Mouse (Mus musculus) midbrain, embryonic 11.5 days (tissue): ENCODE measurements around the gene Coro1b. TPM values are rescaled to one million over a fixed set of nuclear protein-coding genes. Genes with fewer than 3 reads are reported as not detected.
A peak's percentile ranks its signal among the peaks of the same experiment; 100 is the strongest.

Source experiments
- ATAC-seq: fragments of 200-750 bp; cut with Nextera tagmentation; 2 replicates; pipeline ENCODE4 v1.8.0; 2017; ENCODE audit warnings: moderate TSS enrichment, moderate library complexity; ENCODE audit not compliant: low FRiP score
- DNase-seq: peaks from one replicate; pipeline ENCODE4 v3.0.0; 2015; ENCODE audit warnings: low spot score; ENCODE audit errors: missing footprints
- H3K27ac ChIP-seq: fragments of 300-500 bp; sonication (generic); 2 replicates; pipeline ENCODE4 v1.5.1; 2014; ENCODE audit warnings: low read depth, low read length
- H3K27me3 ChIP-seq: fragments of 300-500 bp; sonication (generic); 2 replicates; pipeline ENCODE4 v1.6.1; 2014; ENCODE audit warnings: mild to moderate bottlenecking, low read length, moderate library complexity, mixed read lengths; ENCODE audit not compliant: control insufficient read depth, insufficient read depth
- H3K36me3 ChIP-seq: fragments of 300-500 bp; sonication (generic); 2 replicates; pipeline ENCODE4 v1.6.1; 2014; ENCODE audit warnings: mild to moderate bottlenecking, low read length, moderate library complexity, mixed read lengths; ENCODE audit not compliant: control insufficient read depth, insufficient read depth
- H3K4me1 ChIP-seq: fragments of 300-500 bp; sonication (generic); 2 replicates; pipeline ENCODE4 v1.6.1; 2014; ENCODE audit warnings: low read length; ENCODE audit not compliant: control insufficient read depth, insufficient read depth
- H3K4me2 ChIP-seq: fragments of 300-500 bp; sonication (generic); 2 replicates; pipeline ENCODE4 v1.6.1; 2014; ENCODE audit warnings: mild to moderate bottlenecking, moderate library complexity
- H3K4me3 ChIP-seq: fragments of 300-500 bp; sonication (generic); 2 replicates; pipeline ENCODE4 v1.5.1; 2014; ENCODE audit warnings: low read depth, low read length
- H3K9ac ChIP-seq: fragments of 300-500 bp; sonication (generic); 2 replicates; pipeline ENCODE4 v1.6.1; 2014; ENCODE audit warnings: low read length
- H3K9me3 ChIP-seq: fragments of 300-500 bp; sonication (generic); 2 replicates; pipeline ENCODE4 v1.6.1; 2016; ENCODE audit warnings: low read length; ENCODE audit not compliant: control insufficient read depth
- WGBS: fragments of 180-500 bp; shearing (Covaris S2); extraction: QIAGEN DNeasy Blood & Tissue Kit; methylation state at CpG from one replicate; pipeline ENCODE4 v1.1.7; 2014; 5-methylcytosine and 5-hydroxymethylcytosine counted together
- polyA plus RNA-seq: library from polyadenylated mRNA; unstranded; fragments of >200 nt; fragmentation: Nextera tagmentation; extraction: Ambion mirVana; gene quantifications from 2 replicates; pipeline ENCODE4 v1.2.1, GENCODE M21; 2014

Gene Coro1b
- polyA plus RNA-seq, 1 experiment from 2014 or later = 127 TPM

GRCm38 (mm10) chr19:4156771-4157170 is 8.4 kb downstream of the Coro1b start:
- H3K9ac ChIP-seq = no peak overlapping the region
- H3K36me3 ChIP-seq = peaks cover 27% of the 10 kb centered on the region; the same call in 1 of the 2 replicates
- H3K4me2 ChIP-seq = no peak overlapping the region
- no peak overlapping the region for H3K4me3 ChIP-seq
- no peak for DNase-seq
- WGBS = 93% methylated on average over 12 of the region's 12 CpGs
- H3K27ac ChIP-seq = no peak overlapping the region
- ATAC-seq = no peak
- H3K27me3 ChIP-seq = no peaks in the 10 kb centered on the region
- no peaks in the 10 kb centered on the region for H3K9me3 ChIP-seq
- H3K4me1 ChIP-seq = no peaks in the 10 kb centered on the region

- no peaks in the 10 kb centered on the region for H3K27me3 ChIP-seq
- no peak overlapping the region for H3K9ac ChIP-seq
- H3K27ac ChIP-seq = no peak overlapping the region
- H3K4me2 ChIP-seq = no peak overlapping the region
- WGBS = 94% methylated on average over 8 of the region's 8 CpGs
- no peak for DNase-seq
- H3K9me3 ChIP-seq = no peaks in the 10 kb centered on the region
- H3K4me3 ChIP-seq = no peak overlapping the region
- H3K4me1 ChIP-seq = peaks cover 12% of the 10 kb centered on the region
- peaks cover 27% of the 10 kb centered on the region; the same call in 1 of the 2 replicates for H3K36me3 ChIP-seq
- ATAC-seq = no peak
These were observed 10.6 kb downstream of the Coro1b start for GRCm38 (mm10) chr19:4159049-4159448.

- no peaks in the 10 kb centered on the region for H3K27me3 ChIP-seq
- WGBS = 7% methylated on average over 42 of the region's 42 CpGs
- H3K9me3 ChIP-seq = no peaks in the 10 kb centered on the region
- peak within 1 kb of the TSS; percentile 57 for H3K4me2 ChIP-seq
- peak; percentile 99 for DNase-seq
- peak within 1 kb of the TSS; percentile 51 for H3K4me3 ChIP-seq
- H3K9ac ChIP-seq = peak within 1 kb of the TSS; percentile 72
- H3K36me3 ChIP-seq = peaks cover 14% of the 10 kb centered on the region; the same call in 1 of the 2 replicates
- peaks cover 12% of the 10 kb centered on the region for H3K4me1 ChIP-seq
- H3K27ac ChIP-seq = peak within 1 kb of the TSS; percentile 52
- peak; percentile 91 for ATAC-seq
These were observed 14.5 kb downstream of the Coro1b start, which contains the start of gene Rps6kb2 for GRCm38 (mm10) chr19:4162646-4163542. TSS of gene Rps6kb2 (minus strand) at chr19:4163354.

- ATAC-seq (peak; percentile 43; the same call in 1 of the 2 replicates), DNase-seq (no peak)
- peaks cover 12% of the 10 kb centered on the region for H3K4me1 ChIP-seq
- H3K9me3 ChIP-seq = no peaks in the 10 kb centered on the region
- peak overlapping the region; percentile 52 for H3K27ac ChIP-seq
- 34% methylated on average over 4 of the region's 4 CpGs for WGBS
- H3K4me3 ChIP-seq = peak overlapping the region; percentile 51
- H3K9ac ChIP-seq = peak overlapping the region; percentile 72
- H3K4me2 ChIP-seq = peak overlapping the region; percentile 57
- no peaks in the 10 kb centered on the region for H3K27me3 ChIP-seq
- H3K36me3 ChIP-seq = peaks cover 10% of the 10 kb centered on the region; the same call in 1 of the 2 replicates
These were observed 15.1 kb downstream of the Coro1b start for GRCm38 (mm10) chr19:4163543-4163887.

- ATAC-seq (no peak), DNase-seq (no peak)
- peaks cover 12% of the 10 kb centered on the region for H3K4me1 ChIP-seq
- peaks cover 9% of the 10 kb centered on the region; the same call in 1 of the 2 replicates for H3K36me3 ChIP-seq
- H3K27me3 ChIP-seq = no peaks in the 10 kb centered on the region
- H3K4me3 ChIP-seq = no peak overlapping the region
- H3K27ac ChIP-seq = no peak overlapping the region
- H3K9me3 ChIP-seq = no peaks in the 10 kb centered on the region
- 79% methylated on average over 3 of the region's 3 CpGs for WGBS
- H3K4me2 ChIP-seq = no peak overlapping the region
- no peak overlapping the region for H3K9ac ChIP-seq
These were observed 15.7 kb downstream of the Coro1b start for GRCm38 (mm10) chr19:4164100-4164499.

GRCm38 (mm10) chr19:4164721-4165120 is 16.3 kb downstream of the Coro1b start:
- no peak overlapping the region for H3K4me2 ChIP-seq
- no peaks in the 10 kb centered on the region for H3K9me3 ChIP-seq
- H3K4me3 ChIP-seq = no peak overlapping the region
- no peaks in the 10 kb centered on the region for H3K27me3 ChIP-seq
- peaks cover 12% of the 10 kb centered on the region for H3K4me1 ChIP-seq
- no peak overlapping the region for H3K27ac ChIP-seq
- DNase-seq (no peak), ATAC-seq (no peak)
- 83% methylated on average over 2 of the region's 2 CpGs for WGBS
- no peak overlapping the region for H3K9ac ChIP-seq
- peaks cover 4% of the 10 kb centered on the region; the same call in 1 of the 2 replicates for H3K36me3 ChIP-seq

- no peak for ATAC-seq
These were observed 18.5 kb downstream of the Coro1b start for GRCm38 (mm10) chr19:4166678-4167476.

GRCm38 (mm10) chr19:4169378-4169784 is 21.0 kb downstream of the Coro1b start:
- Histone ChIP-seq H3K9me3 (no peaks in the 10 kb centered on the region), H3K9ac (peak overlapping the region; percentile 84), H3K36me3 (no peaks in the 10 kb centered on the region), H3K27ac (peak overlapping the region; percentile 74), H3K27me3 (no peaks in the 10 kb centered on the region), H3K4me1 (peaks cover 7% of the 10 kb centered on the region), H3K4me3 (peak overlapping the region; percentile 34), H3K4me2 (peak overlapping the region; percentile 76)
- under 1% methylated on average over 42 of the region's 43 CpGs for WGBS
- ATAC-seq (peak; percentile 95), DNase-seq (peak; percentile 100)

More at GRCm38 (mm10) chr19:4166678-4167476, 18.5 kb downstream of the Coro1b start:
- H3K27me3 ChIP-seq = no peaks in the 10 kb centered on the region
- no peak overlapping the region for H3K4me2 ChIP-seq
- H3K9ac ChIP-seq = no peak overlapping the region
- no peak overlapping the region for H3K4me3 ChIP-seq
- no peak overlapping the region for H3K27ac ChIP-seq
- H3K4me1 ChIP-seq = peaks cover 18% of the 10 kb centered on the region
- no peaks in the 10 kb centered on the region for H3K36me3 ChIP-seq
- no peaks in the 10 kb centered on the region for H3K9me3 ChIP-seq
- DNase-seq = no peak
- WGBS = 80% methylated on average over 9 of the region's 9 CpGs
